In the genomic region with DNA sequence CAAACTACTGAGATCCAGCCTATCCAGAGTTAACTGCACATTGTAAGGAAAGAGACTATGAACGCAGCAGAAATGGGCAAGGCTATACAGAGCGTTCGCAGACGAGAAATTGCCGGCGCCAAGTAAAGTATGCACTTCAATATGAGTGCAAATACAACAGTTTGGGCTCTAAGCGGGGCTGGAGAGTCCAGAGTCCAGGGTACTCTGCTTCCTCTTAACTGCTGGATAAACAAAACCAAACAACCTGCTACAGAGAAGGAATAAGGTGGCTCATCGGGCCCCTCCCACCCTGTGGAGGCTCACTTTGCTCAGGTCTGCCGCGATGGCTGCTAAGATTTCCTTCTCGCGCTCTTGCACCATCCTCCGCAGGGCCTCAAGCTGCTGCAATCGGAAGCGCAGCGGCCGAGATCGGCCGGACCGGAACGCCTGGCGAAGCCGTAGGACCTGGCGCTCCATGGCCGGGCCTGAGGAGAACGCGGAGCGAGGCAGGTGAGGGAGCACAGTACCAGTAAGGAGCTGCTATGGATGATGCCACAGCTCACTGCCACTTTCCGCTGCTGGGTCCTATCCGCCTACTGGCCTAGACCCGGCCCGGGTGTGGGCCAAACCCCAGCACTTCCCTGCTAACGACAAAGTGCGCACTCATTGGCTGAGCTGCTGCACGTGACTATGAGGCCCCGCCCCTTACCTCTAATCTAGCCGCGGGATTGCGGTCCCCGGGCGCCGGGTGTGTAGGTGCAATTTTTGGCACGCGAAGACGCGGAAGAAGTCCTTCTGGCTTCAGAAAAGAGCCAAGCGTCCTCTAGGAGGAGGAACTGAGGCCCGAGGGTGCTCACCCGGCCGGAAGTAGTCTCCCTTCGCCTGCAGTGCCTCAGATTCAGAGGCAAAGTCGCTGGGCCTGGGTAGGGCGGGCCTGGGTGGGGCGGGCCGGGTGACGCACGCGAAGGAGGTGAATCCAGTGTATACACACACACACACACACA, we compare ENCODE assay signal across 8 mouse cellular contexts. TPM values are rescaled to one million over a fixed set of nuclear protein-coding genes. Genes with fewer than 3 reads are reported as not detected.
A peak's percentile ranks its signal among the peaks of the same experiment; 100 is the strongest.
DNase-seq lines count a peak whose midpoint lies in the region; ATAC-seq and TF ChIP-seq lines count a peak whose summit lies in the region.

Gene Aldh3a2, minus strand, starts transcription at position 914 of the 983 bp plus-strand sequence.

- H3K27me3 ChIP-seq in CH12.LX (replicated peaks), result peaks cover 10% of the 10 kb centered on the region
- peaks cover 13% of the 10 kb centered on the region for H3K27me3 ChIP-seq in forebrain, embryonic 12.5 days
- H3K27me3 ChIP-seq in heart, postnatal 0 days (ENCODE audit: control insufficient read depth, insufficient read depth, low read length), result no peaks in the 10 kb centered on the region
- H3K27me3 ChIP-seq in liver, embryonic 16.5 days (ENCODE audit: control insufficient read depth, insufficient read depth, low read depth, low read length), result no peaks in the 10 kb centered on the region
- no peaks in the 10 kb centered on the region for H3K27me3 ChIP-seq in neural tube, embryonic 13.5 days
- no peaks in the 10 kb centered on the region for H3K27me3 ChIP-seq in testis, adult 2 months (ENCODE audit: control insufficient read depth, insufficient read depth, low read length)

- peaks cover 5% of the 10 kb centered on the region; the same call in 1 of the 2 replicates for H3K79me2 ChIP-seq in CH12.LX (replicated peaks; ENCODE audit: control insufficient read depth, extremely low read depth, insufficient read depth, poor library complexity, severe bottlenecking)

- no peak; a peak in 1 of 4 replicates for TF ChIP-seq CTCF in CH12.LX (conservative IDR thresholded peaks at IDR 0.05 in 1 of 2, IDR thresholded peaks at IDR 0.05 in 1 of 2; ENCODE audit: low read depth in 2 of 2, low read length in 2 of 2)
- no peak for TF ChIP-seq CTCF in heart, postnatal 0 days (IDR thresholded peaks at IDR 0.05; ENCODE audit: low read depth)
- TF ChIP-seq CTCF in testis, adult 2 months (IDR thresholded peaks at IDR 0.05; ENCODE audit: control insufficient read depth, insufficient read depth, insufficient replicate concordance, low read depth, low read length), result no peak

- H3K4me1 ChIP-seq in CH12.LX (ENCODE audit: control insufficient read depth in 1 of 2, insufficient read depth in 2 of 2), result peaks cover 0 to 21% of the 10 kb centered on the region in 2 experiments; a peak in 2 of 4 replicates
- H3K4me1 ChIP-seq in forebrain, embryonic 12.5 days, result peaks cover 15% of the 10 kb centered on the region
- H3K4me1 ChIP-seq in heart, postnatal 0 days (ENCODE audit: control insufficient read depth, insufficient read depth), result no peaks in the 10 kb centered on the region
- H3K4me1 ChIP-seq in liver, embryonic 16.5 days (ENCODE audit: control insufficient read depth, low read depth, low read length), result peaks cover 16% of the 10 kb centered on the region
- peaks cover 19% of the 10 kb centered on the region for H3K4me1 ChIP-seq in neural tube, embryonic 13.5 days (replicated peaks)
- H3K4me1 ChIP-seq in testis, adult 2 months (ENCODE audit: control insufficient read depth, insufficient read depth, low read length), result peaks cover 3% of the 10 kb centered on the region

- H3K4me3 ChIP-seq in CH12.LX (replicated peaks in 1 of 3; ENCODE audit: low read depth in 2 of 3, low read length in 2 of 3, poor library complexity in 1 of 3), result peak within 1 kb of the TSS; percentile 65 to 77 (median 73)
- peak within 1 kb of the TSS; percentile 77 for H3K4me3 ChIP-seq in forebrain, embryonic 12.5 days (replicated peaks)
- H3K4me3 ChIP-seq in heart, postnatal 0 days (ENCODE audit: low read depth, low read length), result peak within 1 kb of the TSS; percentile 75
- peak within 1 kb of the TSS; percentile 88 for H3K4me3 ChIP-seq in liver, embryonic 16.5 days (ENCODE audit: low read depth, low read length)
- peak within 1 kb of the TSS; percentile 60 for H3K4me3 ChIP-seq in neural tube, embryonic 13.5 days
- peak within 1 kb of the TSS; percentile 98 for H3K4me3 ChIP-seq in testis, adult 2 months (ENCODE audit: control insufficient read depth, low read depth, low read length)

- dilution Hi-C loops in CH12.LX (cut with MboI; ENCODE audit: extremely low pct_ligation_motif_present, extremely low pct_unique_long_range_greater_than_20kb, low sequenced_read_pairs), result no loop called here

- no peak; the same call in 1 of the 2 replicates for TF ChIP-seq RAD21 in CH12.LX (IDR thresholded peaks at IDR 0.05; ENCODE audit: low read depth, low read length)

- ATAC-seq in forebrain, embryonic 12.5 days (ENCODE audit: low FRiP score), result peak; percentile 100
- ATAC-seq in heart, postnatal 0 days (ENCODE audit: insufficient read depth, low read depth), result peak; percentile 99
- ATAC-seq in liver, embryonic 16.5 days (ENCODE audit: low read depth), result peak; percentile 93
- peak; percentile 99 for ATAC-seq in neural tube, embryonic 13.5 days (ENCODE audit: low read depth)

- peak within 1 kb of the TSS; percentile 91 for H3K4me2 ChIP-seq in CH12.LX (ENCODE audit: insufficient read depth, low read depth, poor library complexity, severe bottlenecking)
- peak within 1 kb of the TSS; percentile 77 for H3K4me2 ChIP-seq in forebrain, embryonic 12.5 days
- peak within 1 kb of the TSS; percentile 60 for H3K4me2 ChIP-seq in heart, postnatal 0 days (ENCODE audit: low read depth, low read length)
- H3K4me2 ChIP-seq in liver, embryonic 16.5 days (ENCODE audit: low read depth, low read length), result peak within 1 kb of the TSS; percentile 96
- H3K4me2 ChIP-seq in neural tube, embryonic 13.5 days, result peak within 1 kb of the TSS; percentile 68

- H3K36me3 ChIP-seq in CH12.LX (replicated peaks in 1 of 2; ENCODE audit: control insufficient read depth in 1 of 2, insufficient read depth in 1 of 2, low read length in 1 of 2), result peaks cover 29 to 35% of the 10 kb centered on the region in 2 experiments
- H3K36me3 ChIP-seq in forebrain, embryonic 12.5 days (replicated peaks), result peaks cover 17% of the 10 kb centered on the region
- H3K36me3 ChIP-seq in heart, postnatal 0 days (replicated peaks; ENCODE audit: control insufficient read depth, insufficient read depth, low read length), result peaks cover 33% of the 10 kb centered on the region
- H3K36me3 ChIP-seq in liver, embryonic 16.5 days (ENCODE audit: control insufficient read depth, insufficient read depth), result peaks cover 8% of the 10 kb centered on the region; the same call in 1 of the 2 replicates
- peaks cover 26% of the 10 kb centered on the region for H3K36me3 ChIP-seq in neural tube, embryonic 13.5 days
- no peaks in the 10 kb centered on the region for H3K36me3 ChIP-seq in testis, adult 2 months (ENCODE audit: control insufficient read depth, insufficient read depth, low read length)

- in situ Hi-C loops in CH12.LX (cut with MboI; ENCODE audit: low pct_ligation_motif_present, low pct_unique_long_range_greater_than_20kb, low sequenced_read_pairs), result no loop called here

- TF ChIP-seq POLR2A in CH12.LX (IDR thresholded peaks at IDR 0.05; ENCODE audit: low read depth, low read length), result peak; percentile 100
- TF ChIP-seq POLR2A in testis, adult 2 months (IDR thresholded peaks at IDR 0.05; ENCODE audit: control insufficient read depth, low read depth, low read length), result peak; percentile 93

- TF ChIP-seq EP300 in CH12.LX (IDR thresholded peaks at IDR 0.05; ENCODE audit: low read length), result peak; percentile 40; the same call in 1 of the 2 replicates
- 0 out of 2 replicates have a peak, but pooled peaks have one; percentile 28 for TF ChIP-seq EP300 in heart, postnatal 0 days (IDR thresholded peaks at IDR 0.05; ENCODE audit: low read depth)

- peak within 1 kb of the TSS; percentile 79 for H3K27ac ChIP-seq in CH12.LX (ENCODE audit: insufficient read depth, low read depth)
- H3K27ac ChIP-seq in forebrain, embryonic 12.5 days, result peak within 1 kb of the TSS; percentile 93
- peak within 1 kb of the TSS; percentile 95 for H3K27ac ChIP-seq in heart, postnatal 0 days (ENCODE audit: low read depth)
- peak within 1 kb of the TSS; percentile 95 for H3K27ac ChIP-seq in liver, embryonic 16.5 days (ENCODE audit: low read length)
- peak within 1 kb of the TSS; percentile 93 for H3K27ac ChIP-seq in neural tube, embryonic 13.5 days (replicated peaks)
- peak within 1 kb of the TSS; percentile 94 for H3K27ac ChIP-seq in testis, adult 2 months (ENCODE audit: control insufficient read depth, insufficient read depth, low read depth, low read length)

- H3K9ac ChIP-seq in CH12.LX (ENCODE audit: insufficient read depth, low read depth), result peak within 1 kb of the TSS; percentile 74
- peak within 1 kb of the TSS; percentile 85 for H3K9ac ChIP-seq in forebrain, embryonic 12.5 days
- H3K9ac ChIP-seq in heart, postnatal 0 days (replicated peaks; ENCODE audit: low read depth, low read length), result peak within 1 kb of the TSS; percentile 76
- H3K9ac ChIP-seq in liver, embryonic 16.5 days (ENCODE audit: low read depth, low read length), result peak within 1 kb of the TSS; percentile 86
- H3K9ac ChIP-seq in neural tube, embryonic 13.5 days, result peak within 1 kb of the TSS; percentile 81

- no peaks in the 10 kb centered on the region for H3K9me3 ChIP-seq in CH12.LX (replicated peaks; ENCODE audit: low read length)
- H3K9me3 ChIP-seq in forebrain, embryonic 12.5 days, result no peaks in the 10 kb centered on the region
- no peaks in the 10 kb centered on the region for H3K9me3 ChIP-seq in heart, postnatal 0 days (replicated peaks; ENCODE audit: control insufficient read depth, low read length)
- H3K9me3 ChIP-seq in liver, embryonic 16.5 days (replicated peaks; ENCODE audit: control insufficient read depth, low read length), result no peaks in the 10 kb centered on the region
- H3K9me3 ChIP-seq in neural tube, embryonic 13.5 days, result no peaks in the 10 kb centered on the region

- DNase-seq in CH12.LX (ENCODE audit: extremely low read depth), result peak; percentile 99
- DNase-seq in c-Kit-positive CD71-positive TER-119-negative erythroid progenitor cells, embryonic 14.5 days (ENCODE audit: low read depth), result peak; percentile 94
- peak; percentile 96 for DNase-seq in heart, postnatal 0 days (ENCODE audit: low spot score)
- DNase-seq in kidney, postnatal 4 days, result peak; percentile 97 to 98

- under 1% methylated on average over 57 of the region's 58 CpGs for WGBS in forebrain, embryonic 12.5 days
- under 1% methylated on average over 58 of the region's 58 CpGs for WGBS in heart, postnatal 0 days
- under 1% methylated on average over 58 of the region's 58 CpGs for WGBS in liver, embryonic 16.5 days (ENCODE audit: insufficient replicate concordance)
- 1% methylated on average over 58 of the region's 58 CpGs for whole genome bisulfite sequencing in neural tube, embryonic 13.5 days

RNA-seq across cellular contexts. Expression of gene Aldh3a2, which starts in this region (rescaled TPM):
- 25.1 and 26.3 TPM in 2 replicates for total RNA-seq in CH12.LX (2012; rRNA removed)
- 18.5 and 19.5 TPM in 2 replicates for total RNA-seq in CH12.LX (2014; rRNA removed)
- polyA plus RNA-seq in CH12.LX (2012; ENCODE audit: insufficient read length, low read depth), result 28.4 and 29.8 TPM in 2 replicates
- 22.0 and 22.9 TPM in 2 replicates for polyA plus RNA-seq in forebrain, embryonic 12.5 days (2016; fragmentation: Nextera tagmentation; extraction: Ambion mirVana)
- total RNA-seq in heart, postnatal 0 days (2014; rRNA removed; ENCODE audit: low replicate concordance), result 36.0 and 48.9 TPM in 2 replicates
- polyA plus RNA-seq in heart, postnatal 0 days (2015; fragmentation: Nextera tagmentation; extraction: Ambion mirVana), result 28.6 and 29.1 TPM in 2 replicates
- 36.5 and 40.9 TPM in 2 replicates for polyA plus RNA-seq in liver, embryonic 16.5 days (2015; fragmentation: Nextera tagmentation; extraction: Ambion mirVana)
- 22.9 and 26.4 TPM in 2 replicates for polyA plus RNA-seq in neural tube, embryonic 13.5 days (2015; fragmentation: Nextera tagmentation; extraction: Ambion mirVana)
- polyA plus RNA-seq in testis, adult 2 months (2012; rRNA removed), result 18.3 and 21.3 TPM in 2 replicates

Comparison
In these comparisons a context has a peak if more than half of its experiments do, and no peak if none do; other contexts are left out.
1. Peak in every context shown above with its lines: DNase-seq, ATAC-seq, H3K4me3 ChIP-seq and H3K27ac ChIP-seq.